Mouse (Mus musculus): ENCODE measurements around the gene Cdyl. TPM values are rescaled to one million over a fixed set of nuclear protein-coding genes. Genes with fewer than 3 reads are reported as not detected.

Cdyl gene
- polyA plus RNA-seq, 1 experiment from 2014 or later, result 8.2 TPM

GRCm38 (mm10) chr13:35806165-35806564 is 146.5 kb downstream of the Cdyl start:
- no peak for ATAC-seq (ENCODE audit: low FRiP score, low TSS enrichment)
- WGBS, result 86% methylated on average over 7 of the region's 7 CpGs
- Histone ChIP-seq H3K36me3 (ENCODE audit: insufficient read depth, low read length) (peaks cover 2% of the 10 kb centered on the region; the same call in 1 of the 2 replicates), H3K4me2 (replicated peaks; ENCODE audit: low read depth, low read length) (no peak overlapping the region), H3K27me3 (ENCODE audit: insufficient read depth, low read length) (no peaks in the 10 kb centered on the region), H3K9me3 (ENCODE audit: low read length) (no peaks in the 10 kb centered on the region), H3K4me3 (ENCODE audit: low read length) (no peak overlapping the region), H3K27ac (ENCODE audit: low read length) (no peak overlapping the region), H3K4me1 (ENCODE audit: insufficient read depth, low read length) (peaks cover 7% of the 10 kb centered on the region; the same call in 1 of the 2 replicates), H3K9ac (replicated peaks; ENCODE audit: low read length) (no peak overlapping the region)

GRCm38 (mm10) chr13:35807016-35807415 is 147.4 kb downstream of the Cdyl start:
- H3K36me3 ChIP-seq (ENCODE audit: insufficient read depth, low read length), result peaks cover 2% of the 10 kb centered on the region; the same call in 1 of the 2 replicates
- H3K9me3 ChIP-seq (ENCODE audit: low read length), result no peaks in the 10 kb centered on the region
- no peak overlapping the region for H3K9ac ChIP-seq (replicated peaks; ENCODE audit: low read length)
- no peak overlapping the region for H3K27ac ChIP-seq (ENCODE audit: low read length)
- 94% methylated on average over 7 of the region's 7 CpGs for WGBS
- no peak for ATAC-seq (ENCODE audit: low FRiP score, low TSS enrichment)
- H3K27me3 ChIP-seq (ENCODE audit: insufficient read depth, low read length), result no peaks in the 10 kb centered on the region
- no peak overlapping the region for H3K4me3 ChIP-seq (ENCODE audit: low read length)
- peaks cover 11% of the 10 kb centered on the region; the same call in 1 of the 2 replicates for H3K4me1 ChIP-seq (ENCODE audit: insufficient read depth, low read length)
- H3K4me2 ChIP-seq (replicated peaks; ENCODE audit: low read depth, low read length), result no peak overlapping the region

GRCm38 (mm10) chr13:35807525-35807924 is 147.9 kb downstream of the Cdyl start:
- no peak overlapping the region for H3K4me3 ChIP-seq (ENCODE audit: low read length)
- no peak overlapping the region for H3K4me2 ChIP-seq (replicated peaks; ENCODE audit: low read depth, low read length)
- peaks cover 2% of the 10 kb centered on the region; the same call in 1 of the 2 replicates for H3K36me3 ChIP-seq (ENCODE audit: insufficient read depth, low read length)
- H3K27me3 ChIP-seq (ENCODE audit: insufficient read depth, low read length), result no peaks in the 10 kb centered on the region
- H3K27ac ChIP-seq (ENCODE audit: low read length), result no peak overlapping the region
- H3K9ac ChIP-seq (replicated peaks; ENCODE audit: low read length), result no peak overlapping the region
- ATAC-seq (ENCODE audit: low FRiP score, low TSS enrichment), result no peak
- 90% methylated on average over 4 of the region's 4 CpGs for WGBS
- peaks cover 16% of the 10 kb centered on the region; the same call in 1 of the 2 replicates for H3K4me1 ChIP-seq (ENCODE audit: insufficient read depth, low read length)
- no peaks in the 10 kb centered on the region for H3K9me3 ChIP-seq (ENCODE audit: low read length)

GRCm38 (mm10) chr13:35807940-35808339 is 148.3 kb downstream of the Cdyl start:
- 85% methylated on average over 8 of the region's 8 CpGs for WGBS
- no peak for ATAC-seq (ENCODE audit: low FRiP score, low TSS enrichment)

GRCm38 (mm10) chr13:35809252-35810159 is 149.9 kb downstream of the Cdyl start:
- WGBS, result 55% methylated on average over 5 of the region's 5 CpGs
- no peak for ATAC-seq (ENCODE audit: low FRiP score, low TSS enrichment)
- H3K4me3 ChIP-seq (ENCODE audit: low read length), result no peak overlapping the region
- H3K27me3 ChIP-seq (ENCODE audit: insufficient read depth, low read length), result no peaks in the 10 kb centered on the region
- H3K9ac ChIP-seq (replicated peaks; ENCODE audit: low read length), result no peak overlapping the region
- no peak overlapping the region for H3K27ac ChIP-seq (ENCODE audit: low read length)
- H3K4me2 ChIP-seq (replicated peaks; ENCODE audit: low read depth, low read length), result no peak overlapping the region
- H3K36me3 ChIP-seq (ENCODE audit: insufficient read depth, low read length), result peaks cover 2% of the 10 kb centered on the region; the same call in 1 of the 2 replicates
- no peaks in the 10 kb centered on the region for H3K9me3 ChIP-seq (ENCODE audit: low read length)
- peaks cover 16% of the 10 kb centered on the region; the same call in 1 of the 2 replicates for H3K4me1 ChIP-seq (ENCODE audit: insufficient read depth, low read length)

More at GRCm38 (mm10) chr13:35807940-35808339, 148.3 kb downstream of the Cdyl start:
- Histone ChIP-seq H3K9ac (replicated peaks; ENCODE audit: low read length) (no peak overlapping the region), H3K27me3 (ENCODE audit: insufficient read depth, low read length) (no peaks in the 10 kb centered on the region), H3K4me3 (ENCODE audit: low read length) (no peak overlapping the region), H3K27ac (ENCODE audit: low read length) (no peak overlapping the region), H3K4me2 (replicated peaks; ENCODE audit: low read depth, low read length) (no peak overlapping the region), H3K9me3 (ENCODE audit: low read length) (no peaks in the 10 kb centered on the region), H3K4me1 (ENCODE audit: insufficient read depth, low read length) (peaks cover 16% of the 10 kb centered on the region; the same call in 1 of the 2 replicates), H3K36me3 (ENCODE audit: insufficient read depth, low read length) (peaks cover 2% of the 10 kb centered on the region; the same call in 1 of the 2 replicates)

GRCm38 (mm10) chr13:35810160-35810537 is 150.5 kb downstream of the Cdyl start:
- WGBS, result 66% methylated on average over 6 of the region's 6 CpGs
- Histone ChIP-seq H3K36me3 (ENCODE audit: insufficient read depth, low read length) (no peaks in the 10 kb centered on the region), H3K9me3 (ENCODE audit: low read length) (no peaks in the 10 kb centered on the region), H3K27ac (ENCODE audit: low read length) (no peak overlapping the region), H3K4me3 (ENCODE audit: low read length) (no peak overlapping the region), H3K27me3 (ENCODE audit: insufficient read depth, low read length) (no peaks in the 10 kb centered on the region), H3K4me2 (replicated peaks; ENCODE audit: low read depth, low read length) (no peak overlapping the region), H3K9ac (replicated peaks; ENCODE audit: low read length) (no peak overlapping the region), H3K4me1 (ENCODE audit: insufficient read depth, low read length) (peaks cover 16% of the 10 kb centered on the region; the same call in 1 of the 2 replicates)
- no peak for ATAC-seq (ENCODE audit: low FRiP score, low TSS enrichment)

- ATAC-seq (ENCODE audit: low FRiP score, low TSS enrichment), result no peak
- no peak overlapping the region for H3K4me3 ChIP-seq (ENCODE audit: low read length)
- peaks cover 16% of the 10 kb centered on the region; the same call in 1 of the 2 replicates for H3K4me1 ChIP-seq (ENCODE audit: insufficient read depth, low read length)
- WGBS, result 75% methylated on average over 11 of the region's 11 CpGs
- H3K9me3 ChIP-seq (ENCODE audit: low read length), result no peaks in the 10 kb centered on the region
- no peak overlapping the region for H3K9ac ChIP-seq (replicated peaks; ENCODE audit: low read length)
- no peak overlapping the region for H3K4me2 ChIP-seq (replicated peaks; ENCODE audit: low read depth, low read length)
- H3K36me3 ChIP-seq (ENCODE audit: insufficient read depth, low read length), result 0 out of 2 replicates have a peak, but pooled peaks cover 5% of the 10 kb centered on the region
- no peaks in the 10 kb centered on the region for H3K27me3 ChIP-seq (ENCODE audit: insufficient read depth, low read length)
- no peak overlapping the region for H3K27ac ChIP-seq (ENCODE audit: low read length)
These were observed 151.9 kb downstream of the Cdyl start for GRCm38 (mm10) chr13:35811361-35812190.

- no peak overlapping the region for H3K4me3 ChIP-seq (ENCODE audit: low read length)
- WGBS, result 52% methylated on average over 6 of the region's 6 CpGs
- no peaks in the 10 kb centered on the region for H3K27me3 ChIP-seq (ENCODE audit: insufficient read depth, low read length)
- ATAC-seq (ENCODE audit: low FRiP score, low TSS enrichment), result no peak
- H3K9ac ChIP-seq (replicated peaks; ENCODE audit: low read length), result no peak overlapping the region
- no peaks in the 10 kb centered on the region for H3K9me3 ChIP-seq (ENCODE audit: low read length)
- H3K4me1 ChIP-seq (ENCODE audit: insufficient read depth, low read length), result peaks cover 16% of the 10 kb centered on the region; the same call in 1 of the 2 replicates
- no peak overlapping the region for H3K27ac ChIP-seq (ENCODE audit: low read length)
- H3K4me2 ChIP-seq (replicated peaks; ENCODE audit: low read depth, low read length), result no peak overlapping the region
- peaks cover 10% of the 10 kb centered on the region; the same call in 1 of the 2 replicates for H3K36me3 ChIP-seq (ENCODE audit: insufficient read depth, low read length)
These were observed 152.5 kb downstream of the Cdyl start for GRCm38 (mm10) chr13:35812191-35812440.

GRCm38 (mm10) chr13:35813348-35814127 is 153.9 kb downstream of the Cdyl start:
- Histone ChIP-seq H3K9ac (replicated peaks; ENCODE audit: low read length) (no peak overlapping the region), H3K9me3 (ENCODE audit: low read length) (no peaks in the 10 kb centered on the region), H3K27me3 (ENCODE audit: insufficient read depth, low read length) (no peaks in the 10 kb centered on the region), H3K4me2 (replicated peaks; ENCODE audit: low read depth, low read length) (no peak overlapping the region), H3K36me3 (ENCODE audit: insufficient read depth, low read length) (peaks cover 22% of the 10 kb centered on the region), H3K27ac (ENCODE audit: low read length) (no peak overlapping the region), H3K4me1 (ENCODE audit: insufficient read depth, low read length) (peaks cover 29% of the 10 kb centered on the region; the same call in 1 of the 2 replicates), H3K4me3 (ENCODE audit: low read length) (no peak overlapping the region)
- no peak for ATAC-seq (ENCODE audit: low FRiP score, low TSS enrichment)
- WGBS, result 79% methylated on average over 7 of the region's 7 CpGs
